Mouse (Mus musculus) kidney, adult 2 months (tissue): ENCODE measurements at regions not wholly inside any gene's neighbourhood (a gene's known extent, or its start where the extent isn't known, plus 50 kb on each side); places are given as distances from the start of the nearest gene placed in this dataset.

Experiments
- CTCF ChIP-seq: fragments of 200-500 bp; conservative IDR thresholded peaks from 2 replicates; pipeline ENCODE4 v1.5.1; 2011; ENCODE audit warnings: low read depth, mild to moderate bottlenecking, control low read depth, low read length, moderate library complexity, mixed read lengths; ENCODE audit not compliant: insufficient read depth, insufficient read length
- POLR2A ChIP-seq: fragments of 200-500 bp; IDR thresholded peaks from one replicate; pipeline ENCODE4 v1.6.1; 2011; ENCODE audit warnings: low read depth, low read length, control low read depth

GRCm38 (mm10) chr11:32112521-32112920 is 87.6 kb downstream of the Il9r start:
- TF ChIP-seq POLR2A (no peak), CTCF (no peak)
